Mouse (Mus musculus) 416B (cell line): ENCODE results near the gene Sept9.
A peak's percentile ranks its signal among the peaks of the same experiment; 100 is the strongest.
"Not testable (repeated sequence)": the region's sequence is repeated elsewhere in the genome, so short reads cannot be mapped to it uniquely, and the experiment has no call there.

Experiments
- DNase-seq: peaks from one replicate; pipeline ENCODE4 v3.0.0; 2011; ENCODE audit warnings: low read depth

Gene Sept9

DNA sequence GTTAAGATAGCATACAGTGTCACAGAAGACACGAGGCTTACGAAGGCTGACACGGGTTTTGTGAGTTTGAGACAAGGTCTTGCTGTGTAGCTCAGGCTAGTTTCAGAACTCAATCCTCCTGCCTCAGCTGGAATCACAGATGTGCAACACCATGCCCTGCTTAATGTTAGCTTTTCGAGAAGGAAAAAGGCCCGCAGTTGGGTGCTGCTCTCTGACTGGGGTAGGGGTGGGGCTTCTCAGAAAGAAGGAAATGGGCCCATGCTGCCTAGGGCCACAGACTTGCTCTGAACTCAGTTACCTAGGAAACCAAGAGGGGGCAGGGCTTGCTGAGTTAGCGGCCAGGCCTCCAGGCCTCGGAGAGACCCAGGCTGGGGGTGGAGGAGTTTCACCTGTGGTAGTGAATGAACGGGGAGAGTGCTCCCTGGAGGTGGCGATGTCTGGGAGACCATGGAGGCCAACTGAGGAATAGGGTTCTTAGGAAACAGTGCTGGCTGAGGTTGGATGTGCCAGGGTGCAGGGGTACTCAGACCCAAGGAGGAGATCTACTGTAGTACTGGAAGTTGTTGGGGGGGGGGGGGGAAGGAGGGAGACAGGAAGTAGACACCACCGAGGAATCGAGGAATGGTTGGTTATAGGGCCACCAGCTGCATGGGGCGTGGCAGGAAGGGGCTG is 126.1 kb downstream of the Sept9 start:
- DNase-seq: peak; percentile 89

DNA sequence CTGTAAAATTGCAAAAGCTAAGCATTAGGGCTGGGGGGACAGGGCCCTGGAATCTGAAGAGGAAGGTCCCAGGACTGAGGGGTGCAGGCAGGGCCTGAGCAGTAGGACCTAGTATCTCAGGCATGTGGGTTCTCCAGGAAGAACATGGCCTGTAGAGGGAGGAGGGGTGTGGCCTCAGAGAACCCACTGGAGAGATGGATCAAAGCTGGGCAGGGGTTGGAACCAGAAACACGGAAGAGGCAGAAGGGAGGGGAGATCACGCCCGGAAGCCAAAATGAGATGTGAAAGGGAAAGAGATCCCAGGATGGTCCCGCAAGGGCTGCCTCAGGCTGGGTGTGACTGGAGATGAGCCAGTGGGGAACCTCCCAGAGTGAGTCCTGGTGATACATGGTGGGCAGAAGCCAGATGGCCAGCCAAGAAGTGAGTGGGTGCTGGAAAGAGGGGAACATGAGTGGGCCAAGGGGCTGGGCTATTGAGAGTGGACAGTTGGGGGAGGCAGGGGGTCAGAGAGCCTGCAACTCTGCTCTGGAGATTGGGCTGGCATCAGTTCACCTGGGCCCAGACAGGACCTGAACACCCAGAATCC is 126.8 kb downstream of the Sept9 start:
- DNase-seq: no peak

DNA sequence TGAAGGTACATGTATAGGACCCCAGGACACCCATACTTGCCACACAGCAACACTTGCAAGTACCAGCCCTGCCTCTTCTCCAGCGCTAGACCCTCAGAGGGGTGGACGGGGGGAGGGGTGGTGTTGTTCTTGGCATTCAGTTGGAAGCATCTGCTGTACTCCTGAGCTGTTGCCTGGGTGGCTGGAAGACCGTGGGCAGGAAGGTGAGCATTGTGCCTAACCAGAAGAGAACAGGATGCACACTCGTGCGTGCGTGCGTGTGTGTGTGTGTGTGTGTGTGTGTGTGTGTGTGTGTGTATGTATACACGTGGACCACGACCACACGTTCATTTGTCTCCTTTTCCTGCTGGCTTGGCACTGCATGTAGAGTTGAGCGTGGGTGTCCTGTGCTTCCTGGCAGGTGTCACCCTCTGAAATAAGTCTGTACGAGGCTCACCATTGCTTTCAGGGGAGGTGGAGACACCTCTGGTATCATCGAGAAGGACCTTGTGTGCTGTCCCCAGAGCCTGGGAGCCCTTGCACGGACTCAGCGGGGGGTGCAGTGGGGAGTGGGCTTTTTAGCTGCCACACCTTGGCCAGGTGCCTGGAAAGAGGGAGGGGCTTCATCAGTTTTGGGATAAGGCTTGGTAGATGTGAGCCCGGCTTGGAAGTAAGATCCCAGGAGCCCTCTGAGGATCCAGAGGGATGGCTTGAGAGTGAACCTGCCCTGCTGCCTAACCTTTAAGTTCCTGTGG is 127.6 kb downstream of the Sept9 start:
- DNase-seq: peak; percentile 52

DNA sequence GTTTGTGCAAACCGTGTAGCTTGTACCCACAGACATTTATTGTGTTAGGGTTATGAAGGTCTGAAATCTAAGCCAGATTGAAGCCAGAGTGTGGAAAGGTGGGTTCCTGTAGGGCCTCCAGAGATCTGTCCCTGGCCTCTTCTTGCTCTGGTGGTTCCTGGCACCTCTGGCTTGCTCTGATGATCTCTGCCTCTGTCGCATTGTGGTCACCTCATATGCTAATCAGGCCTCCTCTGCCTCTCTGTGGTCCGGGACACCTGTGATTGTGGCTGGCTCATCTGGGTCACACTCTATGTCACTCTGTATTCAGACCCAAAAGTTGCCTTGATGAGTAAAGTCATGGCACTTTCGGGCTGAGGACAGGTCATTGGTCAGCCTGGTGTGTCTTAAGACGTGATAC is 128.2 kb downstream of the Sept9 start:
- no peak for DNase-seq

DNA sequence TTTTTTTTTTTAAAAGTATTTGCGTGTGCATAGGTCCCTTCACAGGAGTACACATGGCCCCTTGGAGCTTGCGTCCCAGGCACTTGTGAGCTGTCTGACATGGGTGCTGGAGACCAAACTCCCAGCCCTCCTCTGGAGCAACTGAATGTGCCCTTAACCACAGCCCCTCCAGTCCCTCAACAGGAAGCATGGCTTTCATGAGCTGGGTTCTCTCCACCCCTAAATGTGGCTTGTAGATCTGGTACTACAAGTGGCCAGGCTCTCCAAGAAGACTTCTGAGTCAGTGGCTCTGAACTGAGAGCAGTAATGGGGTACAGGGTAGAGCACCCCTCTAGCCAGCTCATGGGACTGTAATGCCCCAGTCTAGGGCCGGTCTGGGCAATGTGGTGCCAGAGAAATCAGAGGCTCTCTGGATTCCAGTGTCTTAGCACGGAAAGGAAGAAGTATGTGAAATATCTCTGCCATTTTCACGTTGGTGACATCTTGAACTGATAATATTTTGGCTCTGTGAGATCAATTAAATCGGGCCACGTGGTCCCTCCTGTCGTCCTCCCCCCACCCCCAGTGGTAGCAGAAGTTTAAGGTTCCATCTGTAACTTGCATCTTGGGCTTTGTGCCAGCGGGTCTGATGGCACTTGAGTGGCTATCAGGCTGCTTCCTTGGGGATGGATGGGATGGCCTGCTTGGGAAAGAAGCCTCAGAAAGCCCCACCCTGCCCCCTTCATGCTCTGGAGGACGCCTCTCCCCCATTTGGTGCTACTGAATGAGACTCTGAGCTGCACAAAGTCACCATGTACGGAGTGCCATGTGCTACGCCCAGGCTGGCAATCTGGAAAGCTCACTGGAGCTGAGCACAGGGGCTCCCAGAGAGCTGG is 130.9 kb downstream of the Sept9 start:
- peak; percentile 72 for DNase-seq

DNA sequence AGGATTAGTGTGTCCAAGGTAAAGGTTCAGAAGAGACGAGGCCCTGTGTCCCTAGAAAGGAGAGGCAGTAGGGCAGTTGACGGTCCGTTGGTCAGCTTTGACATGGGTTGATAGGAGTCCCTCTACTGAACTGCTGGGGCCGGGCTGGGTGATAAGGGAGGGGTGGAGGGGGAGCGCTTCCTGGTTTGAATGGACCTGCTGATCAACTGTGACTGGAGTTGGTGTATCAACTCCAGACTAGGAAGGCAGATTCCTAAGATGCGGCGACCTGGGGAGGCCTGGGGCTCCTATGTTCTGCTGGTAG is 131.4 kb downstream of the Sept9 start:
- DNase-seq: no peak

DNA sequence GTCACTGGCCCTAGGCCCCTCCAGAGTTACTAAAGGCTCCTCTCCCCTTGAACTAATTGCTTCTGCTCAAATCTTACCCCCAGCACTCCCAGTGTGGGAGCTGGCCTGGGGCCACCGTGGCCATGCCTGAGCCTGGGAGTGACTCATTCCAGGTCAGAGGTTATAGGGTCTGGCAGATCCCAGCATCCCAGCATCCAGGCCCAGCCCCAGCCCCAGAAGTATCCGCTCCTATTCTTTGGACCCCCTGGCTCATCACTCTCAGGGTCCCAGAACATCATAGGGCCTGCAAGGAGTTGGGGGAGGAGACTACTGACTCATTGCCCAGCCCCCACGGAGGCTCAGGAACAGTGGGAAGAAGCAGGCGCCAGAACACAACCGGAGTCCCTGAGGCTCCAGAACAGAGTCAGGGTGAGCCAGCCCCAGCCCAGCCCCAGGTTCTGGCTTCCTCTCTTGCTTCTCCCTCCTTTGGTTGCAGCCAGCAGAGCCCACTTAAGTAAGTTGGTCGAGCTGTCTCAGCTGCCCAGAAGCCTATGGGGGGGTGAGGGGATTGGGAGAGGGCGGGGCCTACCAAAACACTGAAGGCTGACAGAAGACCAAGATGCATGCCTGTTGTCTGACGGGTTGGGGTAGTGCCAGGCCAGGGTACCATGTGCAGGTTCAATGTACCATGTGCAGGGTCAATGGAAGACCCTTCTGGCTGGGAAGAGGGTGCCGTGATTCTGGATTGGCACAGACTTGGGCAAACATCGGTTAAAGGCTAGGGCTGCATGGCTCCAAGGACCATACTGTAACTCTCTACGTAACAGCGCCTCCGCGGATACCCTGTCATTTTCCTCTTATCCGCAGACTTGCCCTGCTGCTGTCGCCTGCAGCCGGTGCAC is 132.1 kb downstream of the Sept9 start:
- DNase-seq: no peak

DNA sequence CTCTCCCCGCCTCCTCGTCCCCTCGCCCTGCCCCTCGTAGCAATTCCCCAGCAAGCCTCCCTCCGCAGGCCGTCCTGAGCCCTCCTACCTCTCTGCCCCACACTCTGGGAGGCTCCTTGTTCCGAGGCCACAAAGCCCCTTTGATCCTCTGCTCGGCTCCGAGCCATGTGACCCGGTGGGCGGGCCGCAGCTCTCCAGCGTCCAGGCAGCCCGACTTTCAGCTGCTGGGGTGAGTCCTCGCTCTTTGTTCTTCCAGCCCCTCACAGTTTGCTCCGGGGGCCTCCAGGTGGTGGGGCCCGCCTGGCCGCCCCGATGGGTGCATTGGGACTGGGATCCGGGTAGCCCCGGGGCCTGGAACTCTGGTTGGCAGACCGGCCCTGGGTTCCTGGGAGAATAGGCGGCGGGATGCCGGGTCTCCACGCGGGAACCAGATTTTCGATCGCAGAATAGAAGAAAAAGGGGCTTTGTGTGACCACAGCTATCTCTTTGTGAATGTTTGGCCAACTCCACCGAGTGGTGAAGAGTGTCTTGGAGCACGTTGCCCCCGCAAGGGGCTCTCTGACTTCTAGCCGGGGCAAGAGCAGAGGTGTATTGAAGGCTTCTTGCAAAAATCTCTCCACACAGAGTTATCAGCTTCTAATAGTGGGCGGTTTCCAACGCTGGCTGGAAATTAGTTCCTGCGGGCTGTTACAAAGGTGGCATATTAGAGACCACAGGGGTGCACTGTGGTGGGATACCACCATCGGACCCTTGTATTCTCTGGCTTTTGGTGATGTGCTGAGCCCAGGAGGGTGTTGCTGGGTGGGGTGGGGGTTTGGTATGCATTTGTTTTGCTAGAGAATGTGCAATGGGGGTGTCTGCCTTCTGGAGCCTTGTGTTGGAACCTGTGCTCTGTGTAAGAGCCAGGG is 133.0 kb downstream of the Sept9 start:
- DNase-seq: no peak

DNA sequence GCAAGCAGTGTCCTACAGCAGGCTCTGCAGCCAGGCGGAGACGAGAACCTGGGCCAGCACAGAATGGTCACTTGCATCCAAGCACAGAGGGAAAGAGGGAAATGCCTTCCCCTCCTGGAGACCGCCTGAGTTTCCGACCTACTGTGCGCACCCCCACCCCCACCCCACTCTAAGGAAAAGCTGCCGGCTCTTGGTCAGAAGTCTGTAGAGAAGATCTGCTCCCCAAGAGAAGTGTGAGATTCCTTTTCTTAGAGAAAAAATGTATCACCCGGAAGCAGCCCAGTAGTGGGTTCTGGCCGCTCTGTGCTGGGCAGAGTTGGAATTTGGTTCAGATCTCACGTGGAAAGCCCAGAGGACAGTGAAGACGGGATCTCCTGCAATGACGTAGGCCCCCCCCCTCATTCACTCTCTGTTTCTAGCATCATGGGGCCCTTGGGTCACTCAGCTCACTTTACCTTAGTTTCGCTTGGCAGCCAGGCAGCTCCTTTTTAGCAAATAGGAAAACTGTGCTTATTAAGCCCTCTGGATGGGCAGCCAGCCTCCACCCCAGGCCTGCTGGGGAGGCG is 133.8 kb downstream of the Sept9 start:
- no peak for DNase-seq

DNA sequence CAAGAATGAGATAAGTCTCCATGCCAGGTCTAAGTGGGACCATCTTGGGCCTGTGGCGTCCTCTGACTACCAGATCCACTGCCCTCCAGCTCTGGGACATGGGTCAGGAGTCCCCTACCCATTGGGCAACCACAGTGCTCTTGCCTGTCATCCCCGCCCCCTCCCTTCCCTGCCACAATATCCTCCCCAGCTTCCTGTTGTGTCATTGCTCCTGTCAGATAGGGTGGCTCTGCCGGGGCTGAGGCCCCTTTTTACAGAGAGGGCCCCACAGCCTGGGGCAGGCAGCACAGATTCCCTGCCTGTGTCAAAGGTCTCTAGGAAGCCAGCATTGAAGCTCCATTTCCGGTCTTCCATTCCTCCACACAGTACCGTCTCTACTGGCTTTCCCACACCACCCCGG is 134.6 kb downstream of the Sept9 start:
- DNase-seq: peak; percentile 94

DNA sequence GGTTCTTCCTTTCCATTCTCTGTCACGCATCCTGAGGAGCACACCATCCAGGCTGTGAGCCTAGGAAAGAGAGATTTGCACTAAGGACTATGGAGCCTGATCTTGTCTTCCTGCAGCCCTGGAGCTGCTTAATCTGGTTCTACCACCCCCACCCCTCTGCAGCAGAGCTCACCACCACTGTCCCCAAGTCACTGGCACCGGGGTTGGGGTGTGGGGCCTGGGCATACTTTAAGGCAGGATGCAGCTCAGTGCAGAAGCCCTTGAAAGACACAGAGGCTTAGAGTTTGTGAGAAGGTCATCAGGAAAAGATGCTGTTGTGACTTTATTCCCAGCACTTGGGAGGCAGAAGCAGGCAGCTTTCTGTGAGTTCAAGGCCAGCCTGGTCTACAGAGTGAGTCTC is 135.7 kb downstream of the Sept9 start:
- DNase-seq: no peak

DNA sequence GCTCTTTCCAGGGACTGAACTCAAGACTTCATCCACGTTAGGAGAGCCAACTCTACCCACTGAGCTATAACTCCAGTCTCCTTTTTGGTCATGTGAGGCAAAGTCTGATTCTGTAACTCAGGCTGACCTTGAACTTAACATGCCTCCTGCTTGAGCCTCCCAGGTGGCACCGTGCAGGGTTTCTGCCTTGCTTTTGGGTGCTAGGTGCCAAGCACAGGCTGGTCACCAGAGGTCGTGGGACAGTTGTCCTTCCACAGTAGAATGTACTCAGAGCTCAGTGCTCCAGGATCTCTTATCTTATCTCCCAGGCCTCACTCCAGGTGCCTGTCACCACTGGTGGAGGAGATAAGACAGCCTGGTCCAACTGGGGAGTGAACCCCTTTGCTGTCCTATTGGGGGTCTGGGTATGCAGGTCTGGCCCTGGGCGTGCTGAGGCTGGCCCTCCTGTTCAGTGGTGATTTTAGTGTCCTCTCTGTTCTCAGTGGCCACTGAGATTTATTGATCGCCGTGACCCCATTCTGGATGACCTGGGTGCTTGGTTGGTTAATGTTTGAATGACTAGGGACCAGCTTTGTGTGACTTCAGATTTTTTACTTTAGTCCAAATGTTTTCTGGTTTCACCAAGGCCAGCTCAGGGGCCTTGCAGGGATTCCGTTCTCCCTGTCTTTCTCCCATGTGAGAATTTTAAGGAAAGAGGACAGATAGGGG is 136.8 kb downstream of the Sept9 start:
- DNase-seq: peak; percentile 67

DNA sequence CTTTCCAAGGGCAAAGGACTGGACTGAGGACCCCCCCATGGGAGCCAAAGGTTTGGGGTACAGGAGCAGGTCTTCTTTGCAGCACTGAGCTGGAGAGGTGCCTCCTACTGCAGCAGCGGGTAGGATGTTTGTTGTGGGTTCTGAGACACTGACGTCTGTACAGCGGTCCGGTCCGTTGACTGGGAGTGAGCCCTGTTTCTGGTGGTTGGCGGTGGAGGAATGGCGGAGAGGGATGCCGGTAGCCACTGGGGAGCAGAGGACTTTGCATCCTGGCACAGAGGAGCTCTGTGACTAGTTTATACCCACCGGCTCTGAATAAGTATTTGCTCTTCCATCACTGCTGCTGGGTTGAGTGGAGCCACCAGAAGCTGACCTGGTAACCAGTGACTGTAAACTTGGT is 138.3 kb downstream of the Sept9 start:
- DNase-seq: no peak

DNA sequence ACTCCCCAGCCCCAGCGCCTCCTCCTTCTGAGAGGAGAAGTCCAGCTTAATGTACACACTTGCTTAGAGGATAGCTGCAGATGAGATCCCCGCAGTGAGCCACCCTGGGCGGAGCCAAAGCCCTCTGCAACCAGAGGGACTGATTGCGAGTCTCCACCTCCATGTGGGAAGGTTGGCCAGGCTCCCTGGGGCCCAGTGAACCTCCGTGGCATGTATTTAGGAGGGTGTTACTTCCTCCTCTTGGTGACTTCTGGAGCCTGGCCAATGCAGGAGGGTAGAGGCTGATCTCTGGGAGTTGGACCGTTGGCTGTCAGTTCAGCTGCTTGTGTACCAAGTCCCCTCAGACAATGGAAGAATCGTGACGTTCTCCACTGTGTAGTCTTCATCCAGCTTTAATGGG is 139.0 kb downstream of the Sept9 start:
- DNase-seq: peak; percentile 97

DNA sequence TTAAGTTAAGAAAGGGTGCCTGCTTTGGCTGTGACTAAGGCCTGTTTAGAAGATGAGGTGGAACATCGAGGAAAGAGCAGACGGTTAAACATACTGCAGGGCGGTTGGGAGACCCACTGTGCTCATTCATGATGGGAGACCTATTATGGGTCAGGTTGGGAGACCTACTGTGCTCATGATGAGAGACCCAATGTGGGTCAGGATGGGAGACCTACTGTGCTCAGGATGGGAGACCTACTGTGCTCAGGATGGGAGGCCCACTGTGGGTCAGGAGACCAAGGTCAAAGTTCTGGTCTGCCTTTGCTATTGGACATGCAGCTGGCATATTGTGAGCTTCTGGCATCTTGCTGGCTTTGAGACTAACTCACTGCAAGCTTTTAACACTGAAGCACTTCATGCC is 139.6 kb downstream of the Sept9 start:
- DNase-seq: no peak

DNA sequence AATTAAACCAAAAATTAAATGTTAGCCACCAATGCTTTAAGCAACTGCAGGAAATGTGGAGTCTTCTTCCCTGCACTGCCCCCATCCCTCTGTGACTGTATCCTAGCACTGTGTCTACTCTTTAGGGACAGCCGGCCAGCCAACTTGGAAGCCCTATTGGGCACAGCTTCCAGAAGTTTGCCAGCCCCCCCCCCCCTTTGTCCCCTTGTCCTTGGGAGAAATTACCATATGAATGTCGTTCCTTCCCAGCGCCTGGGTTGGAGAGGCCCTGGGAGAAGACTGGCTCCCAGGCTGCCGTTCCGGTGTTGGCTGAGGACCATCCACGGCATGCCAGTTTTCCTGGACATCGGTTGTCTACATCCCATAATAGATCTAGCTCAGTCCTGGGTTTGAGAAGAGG is 141.8 kb downstream of the Sept9 start:
- DNase-seq: no peak

DNA sequence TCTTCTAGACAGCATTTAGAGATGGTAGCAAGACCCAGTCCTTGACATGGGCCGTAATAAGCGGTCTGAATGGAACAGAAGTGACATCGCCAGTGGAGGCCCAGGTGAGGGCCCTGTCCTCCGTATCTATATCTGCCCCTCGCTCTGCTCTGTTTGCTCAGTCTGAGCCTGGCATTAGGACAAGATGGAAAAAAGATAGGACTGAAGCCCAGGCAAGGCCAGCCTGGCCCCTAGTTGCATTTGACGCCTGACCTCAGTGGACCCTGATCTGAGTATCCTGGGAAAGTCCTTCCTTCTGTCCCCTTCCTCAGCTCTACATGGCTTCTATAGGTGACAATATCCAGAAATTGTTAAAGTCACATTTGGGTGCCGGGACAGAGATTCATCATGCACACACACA is 142.6 kb downstream of the Sept9 start:
- no peak for DNase-seq

DNA sequence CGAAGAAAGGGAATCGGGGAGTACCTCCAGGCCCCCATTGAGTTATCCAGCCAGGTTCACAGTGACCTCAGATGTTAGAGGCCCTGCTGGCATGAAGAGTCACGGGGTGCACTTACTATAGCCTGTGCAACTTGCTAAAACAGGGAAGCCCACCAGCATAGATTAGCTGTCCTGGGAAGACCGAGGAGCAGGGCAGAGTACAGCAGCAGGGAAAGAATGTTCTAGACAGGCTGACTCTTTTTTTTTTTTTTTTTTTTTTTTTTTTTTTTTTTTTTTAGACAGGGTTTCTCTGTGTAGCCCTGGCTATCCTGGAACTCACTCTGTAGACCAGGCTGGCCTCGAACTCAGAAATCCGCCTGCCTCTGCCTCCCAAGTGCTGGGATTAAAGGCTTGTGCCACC is 143.0 kb downstream of the Sept9 start:
- not testable (repeated sequence) for DNase-seq

DNA sequence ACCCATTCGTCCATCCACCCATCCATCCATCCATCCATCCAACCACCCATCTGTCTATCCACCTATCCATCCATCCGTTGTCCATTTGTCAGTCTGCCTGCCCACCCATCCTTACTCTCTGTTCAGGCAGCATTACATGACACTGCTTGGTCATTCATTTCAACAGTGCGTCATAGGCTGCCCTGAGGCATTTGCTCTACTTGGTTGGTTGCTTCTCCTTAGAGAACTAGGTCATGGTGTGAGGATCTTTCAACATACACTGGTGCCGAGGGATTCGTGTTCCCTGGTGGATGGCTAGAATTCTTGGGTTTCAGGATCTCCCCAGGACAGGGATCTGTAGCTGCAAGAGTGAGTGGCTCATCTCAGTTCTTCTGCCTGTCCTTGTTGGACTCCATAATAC is 144.3 kb downstream of the Sept9 start:
- DNase-seq: no peak
